Mouse (Mus musculus): ENCODE data around the gene Adamts17. TPM values are rescaled to one million over a fixed set of nuclear protein-coding genes. Genes with fewer than 3 reads are reported as not detected.

The Adamts17 gene
- polyA plus RNA-seq, 1 experiment from 2014 or later = 11.6 TPM

GRCm38 (mm10) chr7:66967206-66967919 is 127.8 kb downstream of the Adamts17 start:
- Histone ChIP-seq H3K4me1 (ENCODE audit: insufficient read depth) (peaks cover 24% of the 10 kb centered on the region), H3K9ac (no peak overlapping the region), H3K27ac (ENCODE audit: low read depth) (peak overlapping the region; percentile 51; the same call in 1 of the 2 replicates), H3K27me3 (ENCODE audit: insufficient read depth, low read length) (no peaks in the 10 kb centered on the region), H3K4me3 (ENCODE audit: low read depth, low read length) (no peak overlapping the region), H3K4me2 (no peak overlapping the region), H3K36me3 (ENCODE audit: insufficient read depth) (no peaks in the 10 kb centered on the region), H3K9me3 (ENCODE audit: low read depth, low read length) (no peaks in the 10 kb centered on the region)
- TF ChIP-seq CTCF (IDR thresholded peaks at IDR 0.05; ENCODE audit: low read depth) = no peak
- peak; percentile 35 for ATAC-seq (ENCODE audit: insufficient read depth)
- 47% methylated on average over 8 of the region's 8 CpGs for WGBS
- no peak for DNase-seq

- DNase-seq (no peak), ATAC-seq (ENCODE audit: insufficient read depth) (no peak)
- H3K36me3 ChIP-seq (ENCODE audit: insufficient read depth) = no peaks in the 10 kb centered on the region
- peaks cover 24% of the 10 kb centered on the region for H3K4me1 ChIP-seq (ENCODE audit: insufficient read depth)
- H3K27me3 ChIP-seq (ENCODE audit: insufficient read depth, low read length) = no peaks in the 10 kb centered on the region
- H3K27ac ChIP-seq (ENCODE audit: low read depth) = no peak overlapping the region
- no peak overlapping the region for H3K4me3 ChIP-seq (ENCODE audit: low read depth, low read length)
- WGBS = 58% methylated on average over 6 of the region's 6 CpGs
- H3K9me3 ChIP-seq (ENCODE audit: low read depth, low read length) = no peaks in the 10 kb centered on the region
- no peak overlapping the region for H3K4me2 ChIP-seq
- no peak for TF ChIP-seq CTCF (IDR thresholded peaks at IDR 0.05; ENCODE audit: low read depth)
- H3K9ac ChIP-seq = no peak overlapping the region
These were observed 129.1 kb downstream of the Adamts17 start for GRCm38 (mm10) chr7:66968661-66969060.

DNA sequence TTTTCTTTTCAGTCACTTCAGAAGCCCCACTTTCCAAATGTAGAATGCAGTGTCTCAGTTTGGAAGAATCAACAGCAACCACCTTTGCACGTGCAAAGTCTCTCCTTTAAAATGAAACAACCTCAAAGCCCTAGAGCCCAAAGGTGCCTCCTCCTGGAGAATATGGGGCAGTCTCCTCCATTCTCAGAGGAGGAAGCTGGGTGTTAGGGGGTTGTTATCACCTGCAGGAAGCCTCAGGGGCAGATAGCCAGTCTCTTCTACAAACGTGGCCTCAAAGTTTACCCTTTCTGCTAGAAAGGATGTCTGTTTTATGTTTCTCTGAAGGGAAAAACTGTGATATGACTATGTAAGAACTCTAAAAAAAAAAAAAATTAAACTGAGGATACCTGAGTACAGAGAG is 129.7 kb downstream of the Adamts17 start:
- no peaks in the 10 kb centered on the region for H3K9me3 ChIP-seq (ENCODE audit: low read depth, low read length)
- no peaks in the 10 kb centered on the region for H3K27me3 ChIP-seq (ENCODE audit: insufficient read depth, low read length)
- DNase-seq (no peak), ATAC-seq (ENCODE audit: insufficient read depth) (no peak)
- H3K9ac ChIP-seq = no peak overlapping the region
- H3K4me2 ChIP-seq = no peak overlapping the region
- H3K4me3 ChIP-seq (ENCODE audit: low read depth, low read length) = no peak overlapping the region
- H3K4me1 ChIP-seq (ENCODE audit: insufficient read depth) = peaks cover 24% of the 10 kb centered on the region
- no peaks in the 10 kb centered on the region for H3K36me3 ChIP-seq (ENCODE audit: insufficient read depth)
- no peak for TF ChIP-seq CTCF (IDR thresholded peaks at IDR 0.05; ENCODE audit: low read depth)
- no peak overlapping the region for H3K27ac ChIP-seq (ENCODE audit: low read depth)
- WGBS = 42% methylated on average over 2 of the region's 2 CpGs

DNA sequence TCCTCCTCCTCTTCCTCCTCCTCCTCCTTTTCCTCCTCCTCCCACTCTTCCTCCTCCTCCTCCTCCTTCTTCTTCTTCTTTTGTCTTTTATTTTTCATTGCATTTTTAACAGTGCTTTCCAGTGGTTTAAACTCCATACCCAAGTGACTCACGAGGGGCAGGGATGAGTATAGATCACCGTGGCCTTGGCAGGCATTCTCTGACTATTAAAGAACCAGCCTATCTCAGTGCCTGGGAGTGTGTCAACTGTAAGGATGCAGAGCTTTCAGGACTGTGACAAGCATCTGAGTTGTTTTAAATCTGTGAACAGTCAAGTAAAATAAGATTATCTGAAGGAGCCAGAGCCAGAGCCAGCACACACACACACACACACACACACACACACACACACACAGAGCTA is 130.7 kb downstream of the Adamts17 start:
- H3K36me3 ChIP-seq (ENCODE audit: insufficient read depth) = no peaks in the 10 kb centered on the region
- no peak overlapping the region for H3K9ac ChIP-seq
- 72% methylated on average over 2 of the region's 2 CpGs for WGBS
- H3K4me1 ChIP-seq (ENCODE audit: insufficient read depth) = peaks cover 24% of the 10 kb centered on the region
- ATAC-seq (ENCODE audit: insufficient read depth) (no peak), DNase-seq (no peak)
- H3K4me3 ChIP-seq (ENCODE audit: low read depth, low read length) = no peak overlapping the region
- H3K9me3 ChIP-seq (ENCODE audit: low read depth, low read length) = no peaks in the 10 kb centered on the region
- no peak overlapping the region for H3K27ac ChIP-seq (ENCODE audit: low read depth)
- no peaks in the 10 kb centered on the region for H3K27me3 ChIP-seq (ENCODE audit: insufficient read depth, low read length)
- no peak for TF ChIP-seq CTCF (IDR thresholded peaks at IDR 0.05; ENCODE audit: low read depth)
- H3K4me2 ChIP-seq = no peak overlapping the region

- Histone ChIP-seq H3K9ac (no peak overlapping the region), H3K9me3 (ENCODE audit: low read depth, low read length) (no peaks in the 10 kb centered on the region), H3K4me2 (no peak overlapping the region), H3K27ac (ENCODE audit: low read depth) (no peak overlapping the region), H3K4me1 (ENCODE audit: insufficient read depth) (peaks cover 23% of the 10 kb centered on the region), H3K27me3 (ENCODE audit: insufficient read depth, low read length) (no peaks in the 10 kb centered on the region), H3K36me3 (ENCODE audit: insufficient read depth) (no peaks in the 10 kb centered on the region), H3K4me3 (ENCODE audit: low read depth, low read length) (no peak overlapping the region)
- TF ChIP-seq CTCF (IDR thresholded peaks at IDR 0.05; ENCODE audit: low read depth) = no peak
- WGBS = 24% methylated on average over 2 of the region's 2 CpGs
- ATAC-seq (ENCODE audit: insufficient read depth) = no peak
- DNase-seq = no peak
These were observed 131.4 kb downstream of the Adamts17 start for GRCm38 (mm10) chr7:66970974-66971373.

- Histone ChIP-seq H3K4me2 (no peak overlapping the region), H3K27ac (ENCODE audit: low read depth) (no peak overlapping the region), H3K4me1 (ENCODE audit: insufficient read depth) (0 out of 2 replicates have a peak, but pooled peaks cover 4% of the 10 kb centered on the region), H3K9ac (no peak overlapping the region), H3K27me3 (ENCODE audit: insufficient read depth, low read length) (no peaks in the 10 kb centered on the region), H3K9me3 (ENCODE audit: low read depth, low read length) (no peaks in the 10 kb centered on the region), H3K36me3 (ENCODE audit: insufficient read depth) (no peaks in the 10 kb centered on the region), H3K4me3 (ENCODE audit: low read depth, low read length) (no peak overlapping the region)
- 52% methylated on average over 10 of the region's 10 CpGs for WGBS
- DNase-seq (no peak), ATAC-seq (ENCODE audit: insufficient read depth) (no peak)
- no peak for TF ChIP-seq CTCF (IDR thresholded peaks at IDR 0.05; ENCODE audit: low read depth)
These were observed 135.3 kb downstream of the Adamts17 start for GRCm38 (mm10) chr7:66974859-66975258.

- no peak for DNase-seq
- ATAC-seq (ENCODE audit: insufficient read depth) = no peak
- Histone ChIP-seq H3K27me3 (ENCODE audit: insufficient read depth, low read length) (no peaks in the 10 kb centered on the region), H3K9ac (no peak overlapping the region), H3K4me1 (ENCODE audit: insufficient read depth) (0 out of 2 replicates have a peak, but pooled peaks cover 1% of the 10 kb centered on the region), H3K9me3 (ENCODE audit: low read depth, low read length) (no peaks in the 10 kb centered on the region), H3K4me2 (no peak overlapping the region), H3K36me3 (ENCODE audit: insufficient read depth) (no peaks in the 10 kb centered on the region), H3K4me3 (ENCODE audit: low read depth, low read length) (no peak overlapping the region), H3K27ac (ENCODE audit: low read depth) (no peak overlapping the region)
- WGBS = 94% methylated on average over 9 of the region's 9 CpGs
- TF ChIP-seq CTCF (IDR thresholded peaks at IDR 0.05; ENCODE audit: low read depth) = no peak
These were observed 136.8 kb downstream of the Adamts17 start for GRCm38 (mm10) chr7:66976371-66976770.
